Mouse (Mus musculus) kidney, embryonic 16.5 days (tissue): ENCODE measurements around the gene Apol6. TPM values are rescaled to one million over a fixed set of nuclear protein-coding genes. Genes with fewer than 3 reads are reported as not detected.
A peak's percentile ranks its signal among the peaks of the same experiment; 100 is the strongest.

Experiments
- ATAC-seq: fragments of 200-750 bp; cut with Nextera tagmentation; 2 replicates; pipeline ENCODE4 v1.8.0; 2017; ENCODE audit warnings: moderate TSS enrichment; ENCODE audit not compliant: low FRiP score, low TSS enrichment
- H3K27ac ChIP-seq: fragments of 300-500 bp; sonication (generic); 2 replicates; pipeline ENCODE4 v1.5.1; 2014; ENCODE audit warnings: low read length
- H3K27me3 ChIP-seq: fragments of 300-500 bp; sonication (generic); 2 replicates; pipeline ENCODE4 v1.6.1; 2014; ENCODE audit warnings: low read length, control low read depth, mixed read lengths; ENCODE audit not compliant: insufficient read depth
- H3K36me3 ChIP-seq: fragments of 300-500 bp; sonication (generic); 2 replicates; pipeline ENCODE4 v1.6.1; 2014; ENCODE audit warnings: low read length, control low read depth, mixed read lengths; ENCODE audit not compliant: insufficient read depth
- H3K4me1 ChIP-seq: fragments of 300-500 bp; sonication (generic); 2 replicates; pipeline ENCODE4 v1.6.1; 2014; ENCODE audit warnings: low read length, control low read depth, mixed read lengths; ENCODE audit not compliant: insufficient read depth
- H3K4me2 ChIP-seq: fragments of 300-500 bp; sonication (generic); replicated peaks from 2 replicates; pipeline ENCODE4 v1.6.1; 2014; ENCODE audit warnings: low read depth, low read length
- H3K4me3 ChIP-seq: fragments of 300-500 bp; sonication (generic); 2 replicates; pipeline ENCODE4 v1.5.1; 2014; ENCODE audit warnings: mild to moderate bottlenecking, low read length
- H3K9ac ChIP-seq: fragments of 300-500 bp; sonication (generic); replicated peaks from 2 replicates; pipeline ENCODE4 v1.6.1; 2014; ENCODE audit warnings: low read length
- H3K9me3 ChIP-seq: fragments of 300-500 bp; sonication (generic); 2 replicates; pipeline ENCODE4 v1.6.1; 2016; ENCODE audit warnings: low read length, control low read depth
- WGBS: fragments of 180-500 bp; shearing (Covaris S2); extraction: QIAGEN DNeasy Blood & Tissue Kit; methylation state at CpG from one replicate; pipeline ENCODE4 v1.1.7; 2014; 5-methylcytosine and 5-hydroxymethylcytosine counted together
- polyA plus RNA-seq: library from polyadenylated mRNA; unstranded; fragments of >200 nt; fragmentation: Nextera tagmentation; extraction: Ambion mirVana; gene quantifications from 2 replicates; pipeline ENCODE4 v1.2.1, GENCODE M21; 2015

The Apol6 gene
- polyA plus RNA-seq, 1 experiment from 2014 or later = not detected

GRCm38 (mm10) chr15:77027675-77028074 is 16.9 kb upstream of the Apol6 start:
- no peak overlapping the region for H3K4me2 ChIP-seq
- H3K27ac ChIP-seq = no peak overlapping the region
- no peaks in the 10 kb centered on the region for H3K9me3 ChIP-seq
- no peak overlapping the region for H3K4me3 ChIP-seq
- WGBS = 72% methylated on average over 6 of the region's 6 CpGs
- H3K36me3 ChIP-seq = no peaks in the 10 kb centered on the region
- H3K4me1 ChIP-seq = 0 out of 2 replicates have a peak, but pooled peaks cover 3% of the 10 kb centered on the region
- H3K9ac ChIP-seq = no peak overlapping the region
- no peak for ATAC-seq
- no peaks in the 10 kb centered on the region for H3K27me3 ChIP-seq

GRCm38 (mm10) chr15:77029331-77029991 is 15.1 kb upstream of the Apol6 start:
- no peaks in the 10 kb centered on the region for H3K27me3 ChIP-seq
- no peak overlapping the region for H3K4me2 ChIP-seq
- 27% methylated on average over 7 of the region's 7 CpGs for WGBS
- no peak overlapping the region for H3K27ac ChIP-seq
- 0 out of 2 replicates have a peak, but pooled peaks cover 3% of the 10 kb centered on the region for H3K4me1 ChIP-seq
- peak; percentile 67; the same call in 1 of the 2 replicates for ATAC-seq
- no peak overlapping the region for H3K4me3 ChIP-seq
- H3K36me3 ChIP-seq = no peaks in the 10 kb centered on the region
- no peaks in the 10 kb centered on the region for H3K9me3 ChIP-seq
- no peak overlapping the region; the same call in 1 of the 2 replicates for H3K9ac ChIP-seq

GRCm38 (mm10) chr15:77031271-77031670 is 13.3 kb upstream of the Apol6 start:
- Histone ChIP-seq H3K9ac (no peak overlapping the region), H3K27me3 (no peaks in the 10 kb centered on the region), H3K4me1 (peaks cover 9% of the 10 kb centered on the region), H3K27ac (no peak overlapping the region), H3K4me3 (no peak overlapping the region), H3K4me2 (no peak overlapping the region), H3K36me3 (no peaks in the 10 kb centered on the region), H3K9me3 (no peaks in the 10 kb centered on the region)
- 42% methylated on average over 3 of the region's 3 CpGs for WGBS
- ATAC-seq = no peak

GRCm38 (mm10) chr15:77034526-77034925 is 10.0 kb upstream of the Apol6 start:
- Histone ChIP-seq H3K27ac (no peak overlapping the region), H3K27me3 (no peaks in the 10 kb centered on the region), H3K4me1 (peaks cover 30% of the 10 kb centered on the region), H3K9me3 (no peaks in the 10 kb centered on the region), H3K4me3 (no peak overlapping the region), H3K4me2 (no peak overlapping the region), H3K36me3 (no peaks in the 10 kb centered on the region), H3K9ac (no peak overlapping the region)
- 79% methylated on average over 6 of the region's 6 CpGs for WGBS
- ATAC-seq = no peak

DNA sequence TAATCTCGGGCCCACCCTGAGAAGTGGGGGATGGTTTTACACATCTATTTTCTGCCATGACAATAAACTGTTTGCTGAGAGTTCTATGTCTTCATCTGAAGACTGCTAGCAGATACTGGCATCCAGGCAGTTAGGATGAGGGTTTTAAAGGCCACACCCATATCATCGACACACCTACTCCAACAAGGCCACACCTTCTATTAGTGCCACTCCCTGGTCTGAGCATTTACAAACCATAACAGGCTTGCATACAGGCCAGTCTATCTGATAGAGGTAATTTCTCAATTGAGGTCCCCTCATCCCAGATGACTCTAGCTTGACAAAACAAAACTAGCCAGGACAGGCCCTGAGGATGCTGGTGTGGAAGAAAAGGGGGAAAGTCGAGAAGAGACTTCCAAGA is 8.9 kb upstream of the Apol6 start:
- peak overlapping the region; percentile 51; the same call in 1 of the 2 replicates for H3K9ac ChIP-seq
- no peaks in the 10 kb centered on the region for H3K9me3 ChIP-seq
- WGBS = 65% methylated on average over 3 of the region's 3 CpGs
- H3K4me2 ChIP-seq = no peak overlapping the region
- ATAC-seq = no peak
- H3K4me3 ChIP-seq = no peak overlapping the region
- H3K36me3 ChIP-seq = no peaks in the 10 kb centered on the region
- peaks cover 30% of the 10 kb centered on the region for H3K4me1 ChIP-seq
- peak overlapping the region; percentile 97 for H3K27ac ChIP-seq
- no peaks in the 10 kb centered on the region for H3K27me3 ChIP-seq

DNA sequence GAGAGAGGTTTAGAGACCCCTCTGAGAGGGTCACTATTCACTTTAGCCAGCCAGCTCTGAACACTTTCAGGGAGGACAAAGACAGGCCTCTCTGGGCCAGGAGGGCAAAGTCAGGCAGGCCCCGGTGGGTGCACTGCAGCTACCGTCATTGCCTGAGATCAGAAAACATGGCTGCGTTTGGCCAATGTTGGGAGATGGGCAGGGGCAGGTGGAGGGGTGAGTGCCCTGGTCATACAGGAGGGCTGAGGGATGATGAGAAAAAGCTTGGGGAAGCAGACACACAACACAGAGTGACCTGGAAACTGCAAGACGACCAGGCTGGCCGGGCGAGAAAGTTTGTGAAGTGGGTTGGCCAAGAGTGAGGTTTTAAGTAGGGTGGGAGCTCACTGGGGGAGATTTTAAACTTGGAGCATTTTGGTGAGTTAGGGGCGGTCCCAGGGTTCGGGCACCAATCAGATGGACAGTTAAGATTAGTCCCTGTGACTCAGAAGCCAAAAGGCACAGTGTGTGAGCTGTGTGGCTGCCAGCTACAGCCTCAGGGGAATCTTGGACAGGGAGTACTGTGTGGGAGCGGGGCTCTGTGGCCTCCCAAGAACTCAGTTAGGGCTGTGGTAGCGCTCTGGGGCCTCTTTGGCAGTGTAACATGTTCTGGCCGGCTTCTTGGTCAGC is 8.1 kb upstream of the Apol6 start:
- H3K4me2 ChIP-seq = no peak overlapping the region; the same call in 1 of the 2 replicates
- H3K36me3 ChIP-seq = no peaks in the 10 kb centered on the region
- peak; percentile 85 for ATAC-seq
- no peaks in the 10 kb centered on the region for H3K9me3 ChIP-seq
- H3K27ac ChIP-seq = peak overlapping the region; percentile 97
- H3K27me3 ChIP-seq = no peaks in the 10 kb centered on the region
- no peak overlapping the region for H3K4me3 ChIP-seq
- 45% methylated on average over 11 of the region's 11 CpGs for WGBS
- peak overlapping the region; percentile 59 for H3K9ac ChIP-seq
- H3K4me1 ChIP-seq = peaks cover 27% of the 10 kb centered on the region

DNA sequence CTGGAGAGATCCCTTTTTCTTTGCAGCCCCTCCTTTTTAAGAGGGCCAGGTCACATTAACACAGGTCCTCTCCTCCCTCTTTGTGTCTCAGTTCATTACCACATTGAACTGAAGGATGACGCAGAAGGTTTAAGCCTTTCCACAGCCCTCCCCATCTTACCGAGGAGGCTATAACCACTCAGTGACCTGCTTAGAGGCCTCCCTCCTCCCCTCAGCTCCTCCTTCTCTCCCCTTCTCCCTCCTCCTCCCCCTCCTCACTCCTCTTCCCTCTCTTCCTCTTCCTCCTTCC is 7.6 kb upstream of the Apol6 start:
- ATAC-seq = peak; percentile 60
- Histone ChIP-seq H3K9ac (peak overlapping the region; percentile 59), H3K27ac (peak overlapping the region; percentile 97), H3K36me3 (no peaks in the 10 kb centered on the region), H3K27me3 (no peaks in the 10 kb centered on the region), H3K4me1 (peaks cover 27% of the 10 kb centered on the region), H3K4me2 (0 out of 2 replicates have a peak overlapping the region, but pooled peaks have one; percentile 5), H3K9me3 (no peaks in the 10 kb centered on the region), H3K4me3 (no peak overlapping the region)
- WGBS = 14% methylated on average over 2 of the region's 2 CpGs

DNA sequence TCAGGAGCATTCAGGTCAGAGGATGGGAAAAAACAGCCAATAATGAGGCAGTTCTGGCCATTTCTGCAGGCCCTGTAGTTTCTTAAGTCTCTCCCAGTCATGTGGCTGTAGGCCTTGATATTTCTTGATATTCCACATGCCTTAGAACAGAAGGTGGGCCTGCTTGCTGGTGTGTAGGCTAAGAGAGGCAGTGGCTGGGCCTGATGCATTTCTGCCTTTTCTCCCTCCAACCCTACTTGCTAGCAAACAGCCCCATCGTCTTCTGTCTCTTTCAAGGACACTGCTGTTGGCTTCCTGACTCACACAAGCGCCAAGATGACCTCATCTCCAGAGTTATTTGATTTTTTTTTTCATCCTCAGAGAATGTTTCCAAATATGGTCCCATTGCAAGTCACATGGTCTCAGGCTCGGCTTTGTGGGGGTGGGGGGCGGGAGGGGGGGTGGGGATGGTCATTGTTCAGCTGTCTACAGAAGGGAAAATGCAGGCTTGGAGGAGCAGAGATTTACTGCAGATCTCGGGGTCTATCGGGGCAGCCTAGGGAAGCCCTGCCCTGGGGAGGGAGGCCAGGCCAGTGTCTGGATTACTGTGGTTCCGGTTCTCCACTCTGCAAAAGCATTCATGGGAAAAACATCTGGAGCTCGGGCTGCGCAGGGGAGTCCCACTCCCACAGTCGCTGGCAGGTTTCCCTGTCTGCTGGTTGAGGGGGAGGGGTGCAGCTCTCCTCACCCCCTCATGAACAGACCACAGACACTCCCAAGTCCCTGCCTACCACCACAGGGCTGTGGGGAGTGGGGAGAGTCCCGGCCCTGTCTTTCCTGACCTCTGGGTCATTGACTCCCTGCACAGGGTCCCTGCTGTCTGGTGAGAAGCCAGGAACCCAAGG is 7.0 kb upstream of the Apol6 start:
- no peaks in the 10 kb centered on the region for H3K36me3 ChIP-seq
- H3K4me2 ChIP-seq = peak overlapping the region; percentile 18; the same call in 1 of the 2 replicates
- H3K4me1 ChIP-seq = peaks cover 27% of the 10 kb centered on the region
- H3K9me3 ChIP-seq = no peaks in the 10 kb centered on the region
- WGBS = 7% methylated on average over 11 of the region's 11 CpGs
- no peaks in the 10 kb centered on the region for H3K27me3 ChIP-seq
- peak overlapping the region; percentile 97 for H3K27ac ChIP-seq
- H3K9ac ChIP-seq = peak overlapping the region; percentile 59
- peak; percentile 85 for ATAC-seq
- H3K4me3 ChIP-seq = no peak overlapping the region

GRCm38 (mm10) chr15:77039211-77039700 is 5.3 kb upstream of the Apol6 start:
- Histone ChIP-seq H3K27ac (no peak overlapping the region), H3K9me3 (no peaks in the 10 kb centered on the region), H3K36me3 (no peaks in the 10 kb centered on the region), H3K27me3 (no peaks in the 10 kb centered on the region), H3K4me1 (peaks cover 27% of the 10 kb centered on the region), H3K4me2 (no peak overlapping the region), H3K9ac (no peak overlapping the region), H3K4me3 (no peak overlapping the region)
- ATAC-seq = no peak
- WGBS = 70% methylated on average over 9 of the region's 9 CpGs
